Mouse (Mus musculus): ENCODE measurements around the gene Stxbp5l.

GRCm38 (mm10) chr16:37072354-37072753, 312.4 kb downstream of the Stxbp5l start:
- TF ChIP-seq CTCF (IDR thresholded peaks at IDR 0.05; ENCODE audit: borderline replicate concordance, insufficient read depth, low read depth, low read length) (no peak), POLR2A (IDR thresholded peaks at IDR 0.05; ENCODE audit: borderline replicate concordance, insufficient read depth, low read length) (no peak)
